Mouse (Mus musculus): ENCODE results near the gene Clec2d.

Gene Clec2d

DNA sequence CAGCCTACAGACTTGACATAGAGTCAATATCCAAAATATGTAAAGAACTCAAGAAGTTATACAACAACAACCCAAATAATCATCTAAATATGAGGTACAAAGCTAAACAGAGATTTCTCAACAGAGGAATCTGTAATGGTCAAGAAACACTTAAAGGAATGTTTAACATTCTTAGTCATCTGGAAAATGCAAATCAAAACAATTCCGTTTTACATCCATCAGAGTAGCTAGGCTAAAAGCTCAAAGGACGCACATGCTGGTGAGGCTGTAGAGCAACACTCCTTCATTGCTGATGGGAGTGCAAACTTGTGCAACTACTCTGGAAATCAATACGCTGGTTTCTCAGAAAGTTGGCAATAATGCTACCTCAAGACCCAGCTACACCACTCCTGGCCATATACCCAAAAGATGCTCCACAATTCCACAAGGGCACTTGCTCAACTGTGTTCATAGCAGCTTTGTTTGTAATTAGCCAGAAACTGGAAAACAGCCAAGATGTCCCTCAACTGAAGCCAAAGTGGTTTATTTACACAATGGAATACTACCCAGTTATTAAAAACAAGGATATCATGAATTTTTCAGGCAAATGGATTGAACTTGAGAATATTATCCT lies 41.9 kb downstream of the Clec2d start:
- in situ Hi-C loops (cut with MboI), result no loop called here

DNA sequence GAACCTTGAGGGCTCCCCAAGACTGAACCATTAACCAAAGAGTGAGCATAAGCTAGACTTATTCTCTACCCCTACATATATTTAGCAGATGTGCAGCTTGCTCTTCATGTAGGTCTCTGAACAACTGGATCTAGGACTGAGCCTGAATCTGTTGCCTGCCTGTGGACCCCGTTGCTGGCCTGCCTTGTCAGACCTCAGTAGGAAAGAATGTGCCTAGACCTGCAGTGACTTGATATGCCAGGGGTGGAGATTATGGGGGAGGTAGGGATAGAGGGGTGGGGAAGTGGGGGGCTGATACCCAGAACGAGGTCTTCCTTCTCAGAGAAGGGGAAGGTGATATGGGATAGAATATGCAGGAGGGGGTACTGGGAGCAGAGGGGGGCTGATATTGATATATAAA lies 43.2 kb downstream of the Clec2d start:
- in situ Hi-C loops (cut with MboI), result no loop called here

DNA sequence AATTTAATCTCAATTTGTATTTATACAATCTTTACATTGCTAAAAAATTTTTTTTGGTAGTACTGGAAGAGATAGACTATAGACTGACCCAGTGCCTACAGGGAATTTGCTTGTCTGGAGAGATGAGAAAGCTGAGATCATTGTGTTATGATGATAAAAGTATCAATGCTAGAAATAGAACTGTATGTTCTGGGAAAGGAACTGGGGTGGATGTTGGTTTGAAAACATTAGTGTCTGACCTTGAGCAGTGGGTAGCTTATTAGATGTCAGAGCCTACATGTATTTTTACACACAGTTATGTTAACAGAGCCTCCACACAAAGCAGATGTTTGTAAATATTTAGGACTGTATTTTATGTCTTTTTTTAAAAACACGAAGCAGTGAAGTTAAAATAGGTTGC lies 43.7 kb downstream of the Clec2d start:
- in situ Hi-C loops (cut with MboI), result no loop called here

DNA sequence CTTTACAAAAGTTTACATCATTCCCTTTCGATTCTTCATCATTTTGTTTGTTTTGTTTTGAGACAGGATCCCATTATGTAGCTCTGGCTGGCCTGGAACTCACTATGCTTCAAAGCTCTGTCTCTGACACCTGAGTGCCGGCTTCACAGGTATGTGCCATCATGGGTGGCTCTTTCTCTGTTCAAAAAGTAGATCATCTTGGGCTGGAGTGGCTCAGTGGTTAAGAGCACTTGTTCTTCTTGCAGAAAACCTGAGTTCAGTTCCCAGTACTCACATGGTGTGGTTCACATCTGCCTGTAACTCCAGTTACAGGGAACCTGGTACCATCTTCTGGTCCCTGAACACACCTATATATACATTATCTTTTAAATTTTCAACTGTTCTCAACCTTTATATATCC lies 44.7 kb downstream of the Clec2d start:
- in situ Hi-C loops (cut with MboI), result no loop called here

DNA sequence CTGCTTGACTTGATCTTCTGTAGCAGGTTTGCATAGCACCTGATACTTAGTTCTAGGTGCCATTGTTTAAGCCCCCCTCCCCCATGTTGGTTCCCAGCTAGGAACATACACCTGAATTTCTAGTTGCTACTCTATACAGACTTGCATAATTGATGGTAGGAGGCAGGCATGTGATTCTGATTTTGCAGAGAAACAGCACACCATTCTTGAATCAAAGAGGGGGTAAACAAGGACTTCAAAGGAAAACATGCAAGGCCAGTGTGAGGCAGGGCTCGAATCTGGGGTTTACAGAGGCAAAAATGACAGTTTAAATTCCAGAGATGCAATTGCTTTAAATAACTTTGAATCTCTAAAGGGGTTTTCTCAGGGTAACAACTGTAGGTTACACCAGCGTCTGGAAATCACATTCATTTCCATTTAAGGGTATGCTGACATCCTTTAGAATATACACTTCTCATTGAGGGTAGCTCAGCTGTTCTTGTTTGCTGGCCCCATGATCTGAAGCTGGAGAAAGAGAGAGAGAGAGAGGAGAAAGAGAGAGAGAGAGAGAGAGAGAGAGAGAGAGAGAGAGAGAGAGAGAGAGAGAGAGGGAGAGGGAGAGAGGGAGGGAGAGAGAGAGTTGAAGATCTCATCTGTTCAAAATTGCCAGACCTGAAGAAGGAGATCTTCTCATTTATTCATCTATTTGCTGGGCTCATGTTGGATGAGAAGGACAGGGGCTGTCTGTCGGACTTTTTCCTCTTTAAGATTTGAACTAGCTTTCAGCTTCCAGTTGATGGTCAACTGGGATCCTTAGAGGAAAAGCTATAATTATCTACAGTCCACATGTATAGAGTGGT lies 48.7 kb downstream of the Clec2d start:
- in situ Hi-C loops (cut with MboI), result no loop called here

DNA sequence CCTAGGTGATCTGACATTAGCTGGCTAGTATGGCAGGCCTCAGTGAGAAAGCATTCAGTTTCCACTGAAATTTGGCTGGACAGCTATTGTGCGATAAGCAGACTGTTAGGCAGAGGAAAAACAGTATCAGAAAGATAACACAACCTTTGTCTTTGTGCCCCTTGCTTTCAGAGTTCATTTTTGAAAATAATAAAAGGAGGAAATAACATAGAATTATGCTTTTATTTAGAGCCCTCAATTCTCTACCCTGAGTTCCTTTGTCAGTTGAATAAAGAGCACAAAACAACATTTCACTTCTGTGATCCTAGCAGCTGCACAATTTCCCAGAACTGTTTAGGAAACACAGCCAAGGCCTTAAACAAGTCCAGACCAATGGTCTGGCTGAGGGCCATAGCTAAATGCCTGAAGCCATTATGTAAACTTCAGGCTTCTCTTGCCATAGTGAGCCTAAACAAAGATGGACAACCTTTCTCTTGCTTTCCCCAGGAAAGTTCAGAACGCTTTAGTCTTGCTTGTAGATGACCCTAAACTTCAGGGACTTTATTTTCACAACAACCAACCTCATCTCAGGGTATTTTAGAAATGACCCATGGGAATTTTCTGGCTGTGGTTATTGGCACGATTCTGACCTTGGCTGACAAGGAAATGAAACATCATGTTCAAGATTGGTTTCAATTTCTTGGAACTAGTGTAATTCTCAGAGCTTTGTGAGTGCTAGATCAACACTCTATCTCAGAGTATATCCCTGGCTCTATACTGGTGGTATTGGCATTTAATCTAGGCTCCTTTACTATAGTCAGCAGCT lies 49.6 kb downstream of the Clec2d start:
- in situ Hi-C loops (cut with MboI), result loop anchor here (10.0 kb wide), 1 partner anchor 45 kb away; the partner anchor contains the start of gene Clec2d

DNA sequence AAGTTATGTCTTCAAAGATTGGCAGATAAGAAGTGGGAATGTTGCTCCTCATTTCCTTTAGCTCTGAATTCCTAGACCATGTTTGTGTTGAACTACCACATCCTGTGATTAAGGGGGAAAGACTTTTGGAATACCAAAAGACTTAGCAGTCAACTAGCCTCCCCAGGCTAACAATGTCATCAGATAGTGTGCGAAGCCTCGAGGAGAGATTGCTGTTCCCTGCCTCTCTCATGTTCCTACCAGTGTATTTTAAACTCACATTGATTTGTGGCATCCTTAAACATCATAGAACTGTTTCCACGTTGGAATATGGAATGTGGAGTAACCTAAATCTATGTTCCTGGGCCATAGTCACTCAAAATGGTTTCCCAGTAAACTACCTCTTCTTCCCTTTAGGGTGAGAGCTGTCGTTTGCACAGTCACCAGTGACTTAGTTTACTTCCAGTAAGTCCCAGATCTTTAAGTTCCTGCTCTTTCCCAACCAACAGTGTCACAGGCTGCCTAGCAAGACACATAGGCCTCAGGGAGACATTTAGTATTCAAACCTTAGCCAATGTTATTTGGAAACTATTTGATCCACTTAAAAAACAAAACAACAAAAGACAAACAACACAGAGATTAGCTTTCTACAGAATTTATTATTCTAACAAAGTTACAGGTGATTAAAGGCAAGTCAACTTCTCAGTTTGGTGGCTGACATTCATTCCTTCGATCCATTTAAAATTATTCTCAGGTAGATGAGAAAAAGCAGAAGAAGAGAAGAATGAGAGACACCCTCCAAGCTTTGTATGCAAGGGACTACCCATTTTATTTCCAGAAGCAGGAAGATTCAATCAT lies 51.8 kb downstream of the Clec2d start:
- in situ Hi-C loops (cut with MboI), result loop anchor here (10.0 kb wide), 1 partner anchor 47 kb away; the partner anchor contains the start of gene Clec2d

DNA sequence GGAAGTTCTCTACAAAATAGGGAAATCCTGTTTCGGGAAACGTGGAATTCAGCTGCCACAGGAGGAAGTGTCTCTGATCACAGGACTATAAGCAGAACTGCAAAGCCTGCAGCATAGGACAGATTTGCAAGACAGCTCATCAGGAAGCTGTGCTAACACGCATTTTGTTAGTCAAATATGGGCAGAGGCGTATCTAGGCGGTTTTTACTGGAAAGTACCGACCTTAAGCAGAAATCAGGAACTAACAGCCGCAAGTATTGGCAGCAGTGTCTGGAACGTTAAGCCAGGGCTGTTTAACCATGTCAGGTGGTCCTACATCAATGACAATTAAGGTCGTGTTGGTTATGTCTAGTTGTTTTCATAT lies 52.4 kb downstream of the Clec2d start:
- in situ Hi-C loops (cut with MboI), result loop anchor here (10.0 kb wide), 1 partner anchor 48 kb away; the partner anchor contains the start of gene Clec2d

DNA sequence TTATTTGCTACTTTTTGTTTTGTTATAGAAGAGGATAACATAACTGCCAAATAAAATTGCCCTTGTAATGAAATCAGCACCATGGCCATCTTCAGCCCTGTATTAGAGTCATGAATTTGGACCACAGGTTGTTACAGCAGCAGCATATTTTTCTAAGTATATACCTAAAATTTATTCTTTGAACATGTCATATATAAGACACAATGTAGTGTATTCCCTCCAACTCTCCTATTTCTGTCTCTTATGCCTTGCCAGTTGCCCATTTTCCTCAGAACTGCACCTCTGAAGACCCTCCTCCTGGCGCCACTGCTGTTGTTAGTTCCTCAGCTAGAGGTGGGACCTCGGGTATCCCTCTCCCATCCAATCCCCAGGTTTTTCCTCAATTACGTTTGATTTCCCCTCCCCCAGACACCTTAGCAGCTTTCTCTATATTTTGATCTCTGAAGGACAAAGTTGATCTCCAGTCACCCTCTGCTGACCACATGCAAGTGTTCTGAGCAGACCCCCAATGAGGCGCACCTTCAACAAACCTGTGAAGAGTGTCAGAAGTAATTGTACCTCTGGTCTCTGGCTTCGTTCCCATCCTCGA lies 53.0 kb downstream of the Clec2d start:
- in situ Hi-C loops (cut with MboI), result loop anchor here (10.0 kb wide), 1 partner anchor 49 kb away; the partner anchor contains the start of gene Clec2d

DNA sequence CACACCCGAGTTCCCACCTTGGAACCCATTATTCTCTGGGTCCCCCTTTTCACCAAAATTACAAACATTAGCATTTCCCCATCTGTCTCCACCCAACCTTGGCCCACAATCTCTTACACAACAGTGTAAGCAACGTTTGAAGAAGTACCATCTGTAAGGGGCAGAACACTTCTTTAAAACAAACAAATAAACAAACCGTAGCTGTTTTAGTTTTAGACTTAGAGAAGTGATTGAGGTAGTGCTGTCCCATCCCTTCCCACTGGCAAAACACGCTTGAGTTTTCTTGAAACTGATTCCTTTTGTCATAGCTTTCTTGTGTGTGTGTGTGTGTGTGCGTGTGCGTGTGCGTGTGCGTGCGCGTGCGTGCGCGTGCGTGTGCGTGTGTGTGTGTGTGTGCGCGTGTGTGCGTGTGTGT lies 53.5 kb downstream of the Clec2d start:
- in situ Hi-C loops (cut with MboI), result loop anchor here (10.0 kb wide), 1 partner anchor 49 kb away; the partner anchor contains the start of gene Clec2d

DNA sequence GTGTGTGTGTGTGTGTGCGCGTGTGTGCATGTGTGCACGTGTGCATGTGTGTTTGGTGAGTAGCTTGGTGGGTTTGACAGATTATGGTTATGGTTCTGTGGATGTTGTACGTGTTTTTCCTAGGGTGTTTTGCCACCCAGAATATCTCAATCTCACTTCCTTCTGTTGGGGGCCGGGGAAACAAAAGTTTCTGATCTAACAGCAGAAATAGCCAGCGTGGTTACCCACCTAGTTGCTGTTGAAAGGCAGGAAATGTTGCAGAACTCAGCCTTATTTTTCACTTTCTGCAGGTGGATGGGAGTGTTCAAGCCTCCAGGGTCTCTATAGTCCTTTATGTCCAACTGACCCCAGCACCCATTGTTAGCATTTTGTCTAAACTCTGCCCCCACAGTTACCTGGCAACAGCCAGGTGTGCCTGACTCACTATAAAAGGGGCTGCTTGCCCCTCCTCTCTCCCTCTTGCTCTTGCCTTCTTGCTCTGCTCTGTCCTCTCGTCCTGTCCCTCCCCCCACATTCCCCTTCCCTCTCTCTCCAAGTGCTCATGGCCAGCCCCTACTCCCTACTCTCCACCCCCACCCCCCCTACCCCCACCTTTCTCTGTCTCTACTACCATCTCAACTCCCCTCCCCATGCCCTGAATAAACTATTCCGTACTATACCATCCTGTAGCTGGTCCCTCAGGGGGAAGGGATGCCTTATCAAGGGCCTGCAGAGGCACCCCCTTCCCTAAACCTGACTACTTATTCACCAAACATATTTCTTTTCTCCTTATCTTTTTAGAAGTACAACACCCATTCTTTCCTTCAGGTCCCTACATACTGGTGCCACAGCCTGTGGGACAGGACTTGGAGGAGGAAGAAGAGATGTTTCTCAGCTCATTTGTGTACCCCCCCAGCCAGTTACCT lies 54.3 kb downstream of the Clec2d start:
- in situ Hi-C loops (cut with MboI), result loop anchor here (10.0 kb wide), 1 partner anchor 50 kb away; the partner anchor contains the start of gene Clec2d

DNA sequence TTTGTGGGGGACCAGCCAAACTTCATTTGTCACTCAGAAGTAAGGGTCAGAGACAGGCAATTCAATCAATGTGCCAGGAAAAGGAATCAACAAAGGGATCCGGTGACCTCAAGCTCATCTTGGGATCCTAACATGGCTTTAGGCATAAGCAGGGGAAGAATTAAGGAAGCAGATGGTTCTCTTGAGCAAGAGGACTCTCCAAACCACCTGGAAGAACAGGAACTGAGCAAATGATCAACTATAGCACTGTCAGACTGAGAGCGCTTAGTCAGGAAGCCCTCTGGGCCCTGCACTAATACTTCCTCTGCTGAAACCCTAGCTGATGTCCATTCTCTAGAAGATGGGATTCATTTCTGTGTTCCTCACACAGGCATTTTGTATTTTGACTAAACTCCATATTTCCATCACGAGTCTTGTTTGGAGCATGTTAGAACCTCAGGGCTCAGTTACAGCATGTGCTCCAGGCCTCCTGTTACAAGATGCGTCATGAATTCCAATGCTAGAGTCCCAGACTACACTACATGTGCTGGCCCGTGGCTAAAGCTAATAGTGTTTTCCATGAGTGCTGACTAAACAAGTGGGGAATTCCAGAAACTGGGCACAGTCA lies 55.5 kb downstream of the Clec2d start:
- in situ Hi-C loops (cut with MboI), result loop anchor here (10.0 kb wide), 1 partner anchor 51 kb away; the partner anchor contains the start of gene Clec2d
